Mouse (Mus musculus): ENCODE measurements around the gene Cd8b1.

DNA sequence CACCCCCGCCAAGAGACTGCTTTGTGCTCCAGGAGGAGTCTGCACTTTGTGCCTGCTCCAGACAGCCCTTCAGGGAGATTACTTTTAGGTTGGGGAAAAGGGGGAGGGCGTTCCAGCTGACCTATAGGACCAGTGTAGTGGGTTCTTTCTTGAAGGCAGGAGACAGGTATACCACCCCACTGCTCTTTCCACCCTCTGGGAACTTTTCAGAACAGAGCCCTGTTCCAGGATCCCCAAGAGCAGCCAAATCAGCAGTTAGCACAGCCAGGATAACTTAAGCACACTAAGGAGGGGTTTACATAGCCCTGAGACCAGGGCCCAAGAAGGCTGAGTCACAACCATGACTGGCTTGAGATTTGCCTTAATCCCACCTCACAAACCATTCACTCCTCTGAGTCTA, 52.3 kb downstream of the Cd8b1 start:
- TF ChIP-seq POLR2A (IDR thresholded peaks at IDR 0.05; ENCODE audit: control insufficient read depth, extremely low read depth, insufficient read depth, low read length, poor library complexity) (no peak), CTCF (IDR thresholded peaks at IDR 0.05; ENCODE audit: borderline replicate concordance, control insufficient read depth, extremely low read depth, insufficient read depth, low read length, poor library complexity) (no peak)

Measured in thymus, adult 2 months (tissue).